Mouse (Mus musculus): Measurements from ENCODE around the gene Zfp362.

DNA sequence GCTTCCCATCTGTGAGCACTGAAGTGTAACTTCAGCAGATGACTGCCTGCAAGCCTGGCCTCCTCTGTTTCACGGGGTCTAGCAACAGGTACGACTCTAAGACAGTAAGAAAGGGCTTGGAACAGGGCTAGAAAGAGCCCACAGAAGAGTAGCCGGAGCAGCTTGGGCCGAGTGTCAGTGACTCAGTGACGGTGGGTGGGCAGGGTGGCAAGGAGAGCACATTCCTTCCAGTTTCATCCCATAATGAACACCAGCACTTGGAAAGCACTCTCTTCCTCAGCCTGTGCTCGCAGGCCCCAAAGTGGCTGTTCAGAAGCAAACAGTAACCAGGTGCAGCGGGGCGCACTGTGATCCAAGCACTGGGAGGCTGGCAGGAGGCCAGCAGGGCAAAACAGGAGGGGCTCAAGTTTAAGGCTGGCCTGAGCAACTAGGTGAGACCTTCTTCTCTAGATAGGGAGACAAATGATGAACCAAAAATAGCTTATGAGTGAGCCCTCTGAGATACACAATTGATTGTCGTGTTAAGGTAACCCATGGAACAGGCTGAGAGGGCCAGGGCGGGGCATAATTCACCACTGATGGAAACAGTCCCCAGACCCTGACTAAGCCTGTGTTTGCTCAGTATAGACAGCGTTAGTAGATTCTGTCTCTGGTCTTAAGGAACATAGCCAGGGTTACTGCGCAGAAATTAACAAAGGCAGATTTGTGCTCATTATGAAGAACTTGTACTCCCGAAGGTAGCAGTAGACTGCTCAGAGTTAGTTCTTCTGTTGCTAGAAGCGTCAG is 67.8 kb downstream of the Zfp362 start:
- TF ChIP-seq EP300 (IDR thresholded peaks at IDR 0.05) (no peak), CTCF (IDR thresholded peaks at IDR 0.05) (no peak)
